Mouse (Mus musculus) spleen, postnatal 10 days (tissue): Measurements from ENCODE around the gene 3425401B19Rik.
A peak's percentile ranks its signal among the peaks of the same experiment; 100 is the strongest.

ENCODE experiments used
- DNase-seq, 2 experiments: peaks; one replicate each; pipeline ENCODE4 v3.0.0; 2021 to 2022; ENCODE audit warnings: low spot score in 2 of 2

The 3425401B19Rik gene

GRCm38 (mm10) chr14:32685124-32685826 lies at the start of gene 3425401B19Rik:
3425401B19Rik (minus strand) TSS chr14:32685293.
- DNase-seq = no peak

GRCm38 (mm10) chr14:32732961-32733360 lies 47.9 kb upstream of the 3425401B19Rik start:
- DNase-seq = no peak

- no peak for DNase-seq
These were observed 41.8 kb upstream of the 3425401B19Rik start for GRCm38 (mm10) chr14:32726864-32727263.

GRCm38 (mm10) chr14:32721461-32721860 lies 36.4 kb upstream of the 3425401B19Rik start:
- DNase-seq = no peak

- no peak for DNase-seq
These were observed 31.8 kb upstream of the 3425401B19Rik start for GRCm38 (mm10) chr14:32716763-32717439.

- no peak for DNase-seq
These were observed 30.4 kb upstream of the 3425401B19Rik start for GRCm38 (mm10) chr14:32715489-32715888.

GRCm38 (mm10) chr14:32715076-32715475 lies 30.0 kb upstream of the 3425401B19Rik start:
- DNase-seq = no peak

- no peak for DNase-seq
These were observed 24.8 kb upstream of the 3425401B19Rik start for GRCm38 (mm10) chr14:32709861-32710260.

GRCm38 (mm10) chr14:32708756-32709155 lies 23.7 kb upstream of the 3425401B19Rik start:
- no peak for DNase-seq

GRCm38 (mm10) chr14:32707938-32708337 lies 22.8 kb upstream of the 3425401B19Rik start:
- no peak for DNase-seq

GRCm38 (mm10) chr14:32700972-32701371 lies 15.9 kb upstream of the 3425401B19Rik start:
- DNase-seq = no peak

- DNase-seq = no peak
These were observed 13.5 kb upstream of the 3425401B19Rik start for GRCm38 (mm10) chr14:32698556-32698955.

- DNase-seq = no peak
These were observed 12.7 kb upstream of the 3425401B19Rik start for GRCm38 (mm10) chr14:32697774-32698173.

GRCm38 (mm10) chr14:32696344-32696743 lies 11.3 kb upstream of the 3425401B19Rik start:
- DNase-seq = no peak

- no peak for DNase-seq
These were observed 10.8 kb upstream of the 3425401B19Rik start for GRCm38 (mm10) chr14:32695906-32696305.

GRCm38 (mm10) chr14:32684735-32685105 lies 373 bp downstream of the 3425401B19Rik start:
- DNase-seq = no peak

GRCm38 (mm10) chr14:32683982-32684734 lies 935 bp downstream of the 3425401B19Rik start:
- DNase-seq = peak in 1 of 2 experiments; percentile 20

GRCm38 (mm10) chr14:32683251-32683838 lies 1.7 kb downstream of the 3425401B19Rik start:
- peak in 1 of 2 experiments; percentile 31 for DNase-seq

- DNase-seq = no peak
These were observed 2.6 kb downstream of the 3425401B19Rik start for GRCm38 (mm10) chr14:32682536-32682935.

GRCm38 (mm10) chr14:32681603-32682002 lies 3.5 kb downstream of the 3425401B19Rik start:
- no peak for DNase-seq

- DNase-seq = no peak
These were observed 6.5 kb downstream of the 3425401B19Rik start for GRCm38 (mm10) chr14:32678565-32678964.

GRCm38 (mm10) chr14:32673178-32673577 lies 11.9 kb downstream of the 3425401B19Rik start:
- DNase-seq = no peak
